ENCODE assay signal across 9 mouse cellular contexts in the genomic region with DNA sequence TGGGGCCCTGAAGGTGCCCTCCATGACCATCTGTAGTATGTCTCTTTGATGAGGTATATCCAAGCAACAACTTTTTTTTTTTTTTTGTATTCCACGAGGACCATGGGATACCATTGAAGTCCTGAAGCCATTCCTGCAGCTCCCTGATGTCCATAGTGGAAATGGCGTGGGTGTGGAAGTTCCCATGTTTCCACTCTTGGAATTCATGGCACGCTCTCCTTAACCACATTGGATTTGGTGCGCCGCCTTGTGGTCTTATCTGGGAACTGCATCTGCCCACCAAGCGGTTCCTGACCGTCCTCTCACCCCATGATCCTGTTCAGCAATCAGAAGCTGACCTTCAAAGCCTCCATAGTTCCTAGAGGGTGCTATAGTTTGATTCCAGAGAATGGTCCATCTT.
DNase-seq lines count a peak whose midpoint lies in the region; ATAC-seq and TF ChIP-seq lines count a peak whose summit lies in the region.
"Had no signal": no experiment of that assay in that cellular context is flagged by ENCODE, and none has a peak within 500 bp of the region (broad histone marks: within the 10 kb centered on the region; RNA-seq: fewer than 3 reads in every experiment).

No protein-coding gene starts in this region.

- H3K9ac ChIP-seq in intestine, embryonic 14.5 days (ENCODE audit: low read length), result no peak overlapping the region
- no peak overlapping the region for H3K9ac ChIP-seq in intestine, embryonic 15.5 days
- no peak overlapping the region for H3K9ac ChIP-seq in neural tube, embryonic 15.5 days (replicated peaks)

- H3K27me3 ChIP-seq in intestine, embryonic 14.5 days (replicated peaks; ENCODE audit: control insufficient read depth, insufficient read depth, low read length), result 0 out of 2 replicates have a peak, but pooled peaks cover 2% of the 10 kb centered on the region
- no peaks in the 10 kb centered on the region for H3K27me3 ChIP-seq in intestine, embryonic 15.5 days (replicated peaks)
- H3K27me3 ChIP-seq in Patski, result no peaks in the 10 kb centered on the region
- H3K27me3 ChIP-seq in neural tube, embryonic 15.5 days (replicated peaks), result no peaks in the 10 kb centered on the region

- POLR2A ChIA-PET in Patski (lab: Charles Lee), result no interaction called here

- intact Hi-C loops in heart, postnatal 36 days (cut with DNase I), result loop anchor here (2.0 kb wide), 1 partner anchor 397 kb away; no protein-coding TSS in a partner anchor
- intact Hi-C loops in left cerebral cortex, adult 2 months (cut with DNase I), result loop anchor here (2.0 to 5.0 kb wide), 2 partner anchors 179 to 393 kb away; no protein-coding TSS in a partner anchor

- in situ Hi-C loops in Patski (cut with MboI; ENCODE audit: low pct_unique_long_range_greater_than_20kb), result loop anchor here (25.0 kb wide), 2 partner anchors 173 to 398 kb away; a partner anchor contains a TSS

- CTCF ChIA-PET in Patski (lab: Charles Lee), result interaction anchor here (0.7 to 1.3 kb wide), 2 partner anchors 9 to 369 kb away, joined by 3 read pairs; no protein-coding TSS in a partner anchor

- WGBS in intestine, embryonic 14.5 days, result 18% methylated on average over 7 of the region's 7 CpGs
- WGBS in intestine, embryonic 15.5 days, result 20% methylated on average over 7 of the region's 7 CpGs
- WGBS in neural tube, embryonic 15.5 days, result 18% methylated on average over 7 of the region's 7 CpGs

- H3K4me3 ChIP-seq in intestine, embryonic 14.5 days (ENCODE audit: low read depth, low read length), result no peak overlapping the region
- no peak overlapping the region for H3K4me3 ChIP-seq in intestine, embryonic 15.5 days (replicated peaks)
- H3K4me3 ChIP-seq in left cerebral cortex, adult 2 months, result no peak overlapping the region
- H3K4me3 ChIP-seq in neural tube, embryonic 15.5 days (replicated peaks), result no peak overlapping the region
- H3K4me3 ChIP-seq: erythroblast, embryonic 14.5 days had no signal

- TF ChIP-seq CTCF in Patski (IDR thresholded peaks at IDR 0.05), result peak; percentile 91
- peak; percentile 91 for TF ChIP-seq CTCF in left cerebral cortex, adult 2 months (IDR thresholded peaks at IDR 0.05)

- DNase-seq in intestine, embryonic 14.5 days (ENCODE audit: low spot score), result peak; percentile 87
- no peak for DNase-seq in Patski (ENCODE audit: low read depth, low spot score)
- DNase-seq in cerebellum, adult 9-10 months, result peak; percentile 64
- DNase-seq in heart, postnatal 36 days, result peak; percentile 61 to 76
- DNase-seq in left cerebral cortex, adult 2 months (ENCODE audit: extremely low spot score in 1 of 2, low spot score in 2 of 2), result peak; percentile 58 to 73
- DNase-seq in thymus, postnatal 4 days, result peak; percentile 79

- H3K36me3 ChIP-seq in intestine, embryonic 14.5 days (ENCODE audit: control insufficient read depth, insufficient read depth, low read length), result no peaks in the 10 kb centered on the region
- no peaks in the 10 kb centered on the region for H3K36me3 ChIP-seq in intestine, embryonic 15.5 days
- no peaks in the 10 kb centered on the region for H3K36me3 ChIP-seq in neural tube, embryonic 15.5 days

- H3K4me1 ChIP-seq in intestine, embryonic 14.5 days (replicated peaks; ENCODE audit: control insufficient read depth, insufficient read depth, low read length), result no peaks in the 10 kb centered on the region
- no peaks in the 10 kb centered on the region for H3K4me1 ChIP-seq in intestine, embryonic 15.5 days (replicated peaks)
- peaks cover 30% of the 10 kb centered on the region for H3K4me1 ChIP-seq in neural tube, embryonic 15.5 days

- ATAC-seq in intestine, embryonic 14.5 days (replicated peaks; ENCODE audit: low FRiP score, low TSS enrichment, low read depth), result no peak
- ATAC-seq in intestine, embryonic 15.5 days, result no peak
- ATAC-seq in Patski, result no peak
- ATAC-seq in neural tube, embryonic 15.5 days (ENCODE audit: low FRiP score), result no peak

- no peak overlapping the region for H3K27ac ChIP-seq in intestine, embryonic 14.5 days (ENCODE audit: low read depth)
- H3K27ac ChIP-seq in intestine, embryonic 15.5 days, result no peak overlapping the region
- no peak overlapping the region for H3K27ac ChIP-seq in left cerebral cortex, adult 2 months
- 0 out of 2 replicates have a peak overlapping the region, but pooled peaks have one; percentile 82 for H3K27ac ChIP-seq in neural tube, embryonic 15.5 days (replicated peaks)

- no peaks in the 10 kb centered on the region for H3K9me3 ChIP-seq in intestine, embryonic 14.5 days (ENCODE audit: control insufficient read depth, low read length)
- no peaks in the 10 kb centered on the region for H3K9me3 ChIP-seq in intestine, embryonic 15.5 days
- no peaks in the 10 kb centered on the region for H3K9me3 ChIP-seq in neural tube, embryonic 15.5 days (replicated peaks)

- no peak overlapping the region for H3K4me2 ChIP-seq in intestine, embryonic 14.5 days (ENCODE audit: low read length)
- no peak overlapping the region for H3K4me2 ChIP-seq in intestine, embryonic 15.5 days (replicated peaks)
- H3K4me2 ChIP-seq in neural tube, embryonic 15.5 days, result no peak overlapping the region
